Mouse (Mus musculus): ENCODE data around the gene Snorc.

DNA sequence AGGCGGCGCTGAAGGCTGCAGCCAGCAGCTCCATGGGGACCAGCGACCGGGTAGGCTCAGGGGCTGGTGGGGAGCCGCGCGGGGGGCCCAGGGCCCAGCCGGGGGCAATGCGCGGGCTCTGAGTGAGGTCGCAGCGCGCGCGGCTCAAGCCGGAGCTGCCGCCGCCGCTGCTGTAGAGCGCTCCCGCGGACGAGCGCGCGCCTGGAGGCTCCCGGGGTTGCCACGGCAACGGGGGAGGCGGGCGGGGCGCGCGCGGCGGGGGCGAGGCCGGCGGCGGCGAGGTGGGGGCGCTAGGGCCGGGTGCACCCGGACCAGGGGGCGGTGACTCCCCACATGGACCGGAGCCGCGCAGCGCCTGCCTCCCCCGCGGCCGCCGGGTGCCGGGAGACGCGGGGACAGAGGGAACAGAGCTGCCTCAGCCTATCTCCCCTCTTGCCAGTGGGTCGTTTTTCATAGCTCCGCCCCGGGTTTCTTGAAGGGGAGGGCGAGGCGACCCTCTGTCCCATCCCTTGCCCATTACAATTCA, 40.2 kb downstream of the Snorc start:
- TF ChIP-seq EP300 (IDR thresholded peaks at IDR 0.05; ENCODE audit: insufficient read depth, low read depth, low read length) (no peak), CTCF (IDR thresholded peaks at IDR 0.05) (no peak), POLR2A (IDR thresholded peaks at IDR 0.05; ENCODE audit: insufficient read depth, low read depth, low read length) (no peak)
